Mouse (Mus musculus) cerebellum, adult 2 months (tissue): ENCODE measurements around the gene Rpl10-ps3.

Experiments used
- CTCF ChIP-seq: fragments of 200-500 bp; IDR thresholded peaks from 2 replicates; pipeline ENCODE4 v1.5.1; 2011; ENCODE audit warnings: low read depth, mild to moderate bottlenecking, control low read depth, low read length, moderate library complexity, borderline replicate concordance; ENCODE audit not compliant: insufficient read depth
- POLR2A ChIP-seq: fragments of 200-500 bp; IDR thresholded peaks from 2 replicates; pipeline ENCODE4 v1.6.1; 2011; ENCODE audit warnings: low read length, control low read depth, borderline replicate concordance; ENCODE audit not compliant: insufficient read depth

DNA sequence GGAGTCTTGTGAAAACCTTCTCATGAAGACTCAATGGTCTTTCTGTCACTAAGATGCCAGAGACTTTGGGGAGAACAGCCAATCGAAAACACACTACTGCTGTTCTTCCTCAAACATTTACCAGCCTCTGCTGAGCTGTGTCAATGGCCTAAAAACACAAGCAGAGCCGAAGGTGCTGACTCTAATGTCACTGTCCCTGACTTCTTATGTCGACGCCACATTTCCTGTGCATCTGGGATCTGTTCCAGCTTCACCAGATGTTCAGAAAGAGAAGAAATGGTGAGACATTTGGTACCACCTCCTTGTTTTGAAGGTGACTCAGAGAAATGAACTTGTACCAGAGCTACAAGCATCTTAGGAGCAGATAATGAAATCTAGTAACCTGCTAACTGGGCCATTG lies 7.0 kb upstream of the Rpl10-ps3 start:
- TF ChIP-seq CTCF (no peak), POLR2A (no peak)
